Mouse (Mus musculus) C2C12 (cell line): Measurements from ENCODE around the gene Plvap. TPM values are rescaled to one million over a fixed set of nuclear protein-coding genes. Genes with fewer than 3 reads are reported as not detected.

Experiments used
- H3K27me3 ChIP-seq: one replicate; pipeline ENCODE4 v1.6.1; 2011; ENCODE audit not compliant: control insufficient read depth, insufficient read depth, insufficient read length
- H3K36me3 ChIP-seq: one replicate; pipeline ENCODE4 v1.6.1; 2011; ENCODE audit not compliant: control insufficient read depth, insufficient read depth
- H3K4me3 ChIP-seq: one replicate; pipeline ENCODE4 v1.5.1; 2011; ENCODE audit warnings: mild to moderate bottlenecking, control low read depth; ENCODE audit not compliant: poor library complexity, insufficient read depth, severe bottlenecking
- H3K79me2 ChIP-seq: one replicate; pipeline ENCODE4 v1.6.1; 2011; ENCODE audit not compliant: control insufficient read depth, insufficient read depth
- H3K79me3 ChIP-seq: one replicate; pipeline ENCODE4 v1.6.1; 2011; ENCODE audit warnings: low read depth, control low read depth
- H3ac ChIP-seq: one replicate; pipeline ENCODE3; 2011; ENCODE audit warnings: low read depth; ENCODE audit not compliant: control insufficient read depth, insufficient read length
- CEBPB ChIP-seq: IDR thresholded peaks from one replicate; pipeline ENCODE4 v1.6.1; 2011; ENCODE audit warnings: low read depth, mild to moderate bottlenecking, control low read depth, moderate library complexity
- CTCF ChIP-seq: IDR thresholded peaks from one replicate; pipeline ENCODE4 v1.5.1; 2011; ENCODE audit not compliant: control insufficient read depth, insufficient read depth, insufficient read length
- FOSL1 ChIP-seq: IDR thresholded peaks from one replicate; pipeline ENCODE4 v1.8.0; 2011; ENCODE audit warnings: mild to moderate bottlenecking, low read length; ENCODE audit not compliant: poor library complexity, insufficient read depth, severe bottlenecking
- MAX ChIP-seq: IDR thresholded peaks from one replicate; pipeline ENCODE4 v1.6.1; 2011; ENCODE audit warnings: mild to moderate bottlenecking, control low read depth
- MYOD1 ChIP-seq: IDR thresholded peaks from one replicate; pipeline ENCODE4 v1.6.1; 2011; ENCODE audit warnings: low read depth; ENCODE audit not compliant: control insufficient read depth, insufficient read length
- MYOG ChIP-seq: IDR thresholded peaks from one replicate; pipeline ENCODE4 v1.6.1; 2011; ENCODE audit not compliant: control insufficient read depth, insufficient read length; ENCODE audit errors: extremely low read depth
- USF1 ChIP-seq: IDR thresholded peaks from one replicate; pipeline ENCODE4 v1.6.1; 2011; ENCODE audit warnings: low read depth, mild to moderate bottlenecking, control low read depth, moderate library complexity
- polyA plus RNA-seq: library from polyadenylated mRNA; unstranded; fragments of >200 nt; fragmentation: generic; extraction: Trizol; gene quantifications from one replicate; pipeline ENCODE4 v1.2.1, GENCODE M21; 2012; ENCODE audit warnings: missing spikeins

Plvap gene
- polyA plus RNA-seq, 1 experiment, result 0.07 TPM

DNA sequence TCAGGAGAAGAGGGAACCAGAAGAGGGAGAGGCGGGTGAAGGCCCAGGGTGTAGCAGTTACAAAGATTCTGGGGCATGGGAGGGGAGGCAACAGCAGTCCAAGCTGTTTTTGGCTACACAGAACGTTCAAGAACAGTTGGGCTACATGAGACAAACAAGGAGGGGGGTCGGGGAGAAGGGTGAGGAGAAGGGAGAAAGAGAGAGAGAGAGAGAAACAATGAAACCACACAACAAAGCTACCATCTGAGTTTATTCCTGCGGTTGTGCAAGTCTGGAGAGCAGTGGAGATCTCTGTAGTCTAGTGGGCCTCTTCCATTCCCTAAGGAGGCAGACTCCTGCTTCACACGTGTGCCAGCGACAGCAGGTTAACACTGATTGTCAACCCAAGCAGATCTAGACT is 42.4 kb upstream of the Plvap start:
- Histone ChIP-seq H3K79me3 (no peaks in the 10 kb centered on the region), H3K36me3 (no peaks in the 10 kb centered on the region), H3K4me3 (no peak overlapping the region), H3ac (no peak overlapping the region), H3K79me2 (no peaks in the 10 kb centered on the region), H3K27me3 (peaks cover 25% of the 10 kb centered on the region)
- no peak for TF ChIP-seq CEBPB
- TF ChIP-seq MYOG, result no peak
- TF ChIP-seq MYOD1, result no peak
- no peak for TF ChIP-seq USF1
- TF ChIP-seq MAX, result no peak

DNA sequence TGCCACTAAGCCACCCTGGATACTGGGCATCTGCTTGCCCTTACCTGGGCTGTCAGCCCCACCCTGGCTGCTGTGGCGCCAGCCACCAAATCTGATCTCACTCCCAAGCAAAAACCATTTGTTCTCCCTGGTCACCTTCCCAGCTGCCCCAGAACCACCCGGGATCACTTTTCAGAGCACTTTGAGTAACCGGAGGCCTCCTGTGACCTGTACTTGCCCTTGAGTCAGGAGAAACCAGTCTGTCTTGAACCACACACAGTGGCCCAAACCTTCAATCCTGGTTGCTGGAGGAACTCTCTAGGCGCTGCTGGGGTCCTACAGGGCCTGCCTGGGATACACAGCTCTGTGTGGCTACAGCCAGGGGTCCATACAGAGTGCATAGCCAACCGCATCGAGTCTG is 41.2 kb upstream of the Plvap start:
- Histone ChIP-seq H3ac (no peak overlapping the region), H3K27me3 (peaks cover 15% of the 10 kb centered on the region), H3K36me3 (no peaks in the 10 kb centered on the region), H3K4me3 (no peak overlapping the region), H3K79me3 (no peaks in the 10 kb centered on the region), H3K79me2 (no peaks in the 10 kb centered on the region)
- TF ChIP-seq MAX (no peak), MYOG (no peak), FOSL1 (no peak), USF1 (no peak), CEBPB (no peak), CTCF (no peak), MYOD1 (no peak)

DNA sequence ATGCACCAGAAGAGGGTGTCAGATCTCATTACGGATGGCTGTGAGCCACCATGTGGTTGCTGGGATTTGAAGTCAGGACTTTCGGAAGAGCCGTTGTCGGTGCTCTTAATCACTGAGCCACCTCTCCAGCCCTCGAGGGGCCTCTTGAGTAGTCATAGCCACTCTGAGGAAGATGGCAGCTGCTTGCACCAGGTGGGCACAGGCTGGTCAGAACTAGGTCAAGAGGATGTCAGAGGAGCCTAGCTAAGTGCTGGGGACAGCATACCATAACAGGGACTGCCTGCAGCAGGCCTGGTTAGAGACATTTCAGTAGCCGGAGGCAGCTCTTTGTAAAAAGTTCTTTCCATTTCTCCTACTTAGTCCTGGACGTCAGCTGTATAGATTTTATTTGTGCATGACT is 39.2 kb upstream of the Plvap start:
- H3K4me3 ChIP-seq, result no peak overlapping the region
- H3ac ChIP-seq, result no peak overlapping the region
- no peaks in the 10 kb centered on the region for H3K36me3 ChIP-seq
- H3K79me2 ChIP-seq, result no peaks in the 10 kb centered on the region
- TF ChIP-seq CEBPB, result no peak
- TF ChIP-seq FOSL1, result no peak
- TF ChIP-seq MYOG, result no peak
- H3K79me3 ChIP-seq, result no peaks in the 10 kb centered on the region
- peaks cover 3% of the 10 kb centered on the region for H3K27me3 ChIP-seq

DNA sequence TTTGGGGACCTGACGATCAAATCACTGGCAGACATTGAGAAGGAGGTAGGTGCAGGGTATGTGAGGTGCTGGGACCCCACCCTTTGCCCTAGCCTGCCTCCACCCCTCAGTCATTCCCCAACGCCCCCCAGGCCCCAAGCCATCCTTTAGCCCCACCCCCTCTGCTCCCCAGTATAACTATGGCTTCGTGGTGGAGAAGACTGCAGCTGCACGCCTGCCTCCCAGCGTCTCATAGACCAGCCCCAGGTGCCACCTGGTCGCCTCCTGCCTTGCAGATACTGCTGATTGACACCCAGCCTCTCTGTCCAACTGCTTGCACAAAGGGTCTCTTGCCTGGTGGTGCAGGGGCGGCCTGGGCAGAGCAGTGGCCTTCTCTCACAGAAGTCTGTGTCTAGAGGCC is 36.0 kb upstream of the Plvap start:
- TF ChIP-seq USF1 (no peak), MAX (no peak)
- Histone ChIP-seq H3K79me2 (peaks cover 12% of the 10 kb centered on the region), H3K4me3 (no peak overlapping the region), H3K79me3 (peaks cover 6% of the 10 kb centered on the region), H3K36me3 (no peaks in the 10 kb centered on the region), H3ac (no peak overlapping the region), H3K27me3 (no peaks in the 10 kb centered on the region)

DNA sequence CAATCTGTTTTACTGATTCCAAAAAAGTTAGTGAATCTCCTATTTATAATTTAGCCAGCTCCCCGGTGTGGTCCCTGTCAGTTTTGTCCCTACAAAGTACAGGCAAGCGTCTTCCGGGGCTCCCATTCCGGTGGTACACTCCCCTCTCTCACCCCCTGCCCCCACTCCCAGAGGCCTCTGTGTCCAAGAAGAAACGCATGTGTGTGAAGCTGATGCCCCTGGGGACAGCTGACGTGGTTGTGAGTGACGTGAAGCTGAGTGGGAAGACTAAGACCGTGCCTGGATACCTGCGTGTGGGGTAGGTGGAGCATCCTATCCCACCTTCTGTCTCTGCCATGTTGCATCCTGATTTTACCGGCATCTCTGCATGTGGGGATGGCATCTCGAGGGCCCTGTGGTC is 33.5 kb upstream of the Plvap start:
- no peak overlapping the region for H3K4me3 ChIP-seq
- no peak overlapping the region for H3ac ChIP-seq
- H3K79me3 ChIP-seq, result peaks cover 6% of the 10 kb centered on the region
- no peaks in the 10 kb centered on the region for H3K36me3 ChIP-seq
- no peak for TF ChIP-seq CEBPB
- TF ChIP-seq CTCF, result no peak
- no peak for TF ChIP-seq MYOD1
- no peak for TF ChIP-seq USF1
- no peak for TF ChIP-seq FOSL1
- no peak for TF ChIP-seq MYOG
- TF ChIP-seq MAX, result no peak
- no peaks in the 10 kb centered on the region for H3K27me3 ChIP-seq
- peaks cover 12% of the 10 kb centered on the region for H3K79me2 ChIP-seq

DNA sequence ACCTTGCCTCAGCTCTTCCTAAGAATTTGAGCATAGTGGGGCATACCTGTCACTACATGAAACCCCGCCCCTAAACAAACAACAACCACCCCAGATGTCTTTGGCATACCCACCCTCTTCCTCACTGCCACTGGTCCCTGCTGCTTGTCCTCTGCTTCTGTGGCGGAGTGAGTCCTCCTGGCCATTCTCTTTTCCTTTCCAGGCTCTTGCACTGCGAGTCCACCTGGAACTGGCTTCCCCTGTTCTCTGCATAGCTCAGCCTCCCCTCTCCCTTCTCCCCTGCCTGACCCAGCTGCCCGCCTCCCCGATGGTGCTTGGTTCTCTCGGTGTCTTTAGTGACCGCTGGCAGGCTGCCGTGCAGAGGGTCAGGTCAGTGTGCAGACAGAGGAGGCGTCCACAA is 32.2 kb upstream of the Plvap start:
- Histone ChIP-seq H3K36me3 (no peaks in the 10 kb centered on the region), H3K27me3 (no peaks in the 10 kb centered on the region), H3K4me3 (peak overlapping the region; percentile 61), H3K79me2 (peaks cover 12% of the 10 kb centered on the region), H3ac (no peak overlapping the region), H3K79me3 (peaks cover 6% of the 10 kb centered on the region)
- no peak for TF ChIP-seq MYOD1
- TF ChIP-seq FOSL1, result no peak
- no peak for TF ChIP-seq MAX
- no peak for TF ChIP-seq CTCF
- no peak for TF ChIP-seq MYOG
- no peak for TF ChIP-seq USF1
- no peak for TF ChIP-seq CEBPB

DNA sequence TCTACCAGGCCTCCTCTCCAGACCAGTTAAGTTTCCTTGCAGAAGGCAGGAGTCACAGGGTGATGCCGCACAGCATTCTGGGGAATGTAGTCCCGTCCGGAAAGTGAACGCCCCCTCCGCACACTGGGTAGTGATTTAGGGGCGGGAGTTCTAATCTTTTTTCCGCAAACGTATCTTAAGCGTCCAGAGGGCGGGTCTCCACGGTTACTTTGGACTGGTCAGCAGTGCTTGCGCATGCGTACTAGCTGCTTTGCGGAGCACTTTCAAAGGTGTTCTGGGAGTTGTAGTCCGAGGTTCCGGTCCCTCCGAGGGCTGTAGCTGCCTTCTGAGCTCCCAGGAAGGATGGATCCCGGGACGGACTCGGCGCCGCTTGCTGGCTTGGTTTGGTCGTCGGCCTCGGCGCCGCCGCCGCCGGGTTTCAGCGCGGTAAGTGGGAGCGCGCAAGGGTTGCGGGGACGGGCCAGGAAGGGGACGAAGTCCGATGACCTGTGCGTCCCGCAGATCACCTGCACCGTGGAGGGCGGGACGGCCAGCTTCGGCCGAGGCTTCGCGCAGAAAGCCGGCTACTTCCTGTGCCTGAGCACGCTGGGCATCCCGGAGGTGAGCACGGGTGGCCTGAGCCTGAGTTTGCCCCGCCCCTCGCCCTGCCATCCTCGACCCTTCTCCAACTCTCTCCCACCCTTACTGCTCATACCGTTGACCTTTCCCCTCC is 31.2 kb upstream of the Plvap start, which contains the start of gene Mvb12a:
Mvb12a (plus strand) TSS at position 291 of the 712 bp plus-strand sequence.
- Histone ChIP-seq H3K36me3 (no peaks in the 10 kb centered on the region), H3ac (peak within 1 kb of the TSS; percentile 86), H3K4me3 (peak within 1 kb of the TSS; percentile 61), H3K27me3 (no peaks in the 10 kb centered on the region), H3K79me3 (peaks cover 6% of the 10 kb centered on the region), H3K79me2 (peaks cover 12% of the 10 kb centered on the region)
- TF ChIP-seq CEBPB (no peak), FOSL1 (no peak), MAX (no peak), USF1 (peak; percentile 31), MYOG (no peak)
